Mouse (Mus musculus) liver, embryonic 14.5 days (tissue): ENCODE measurements around the gene Memo1. TPM values are rescaled to one million over a fixed set of nuclear protein-coding genes. Genes with fewer than 3 reads are reported as not detected.
"Not testable (repeated sequence)": the region's sequence is repeated elsewhere in the genome, so short reads cannot be mapped to it uniquely, and the experiment has no call there.

Source experiments
- ATAC-seq: fragments of 200-750 bp; cut with Nextera tagmentation; 2 replicates; pipeline ENCODE4 v1.8.0; 2017; ENCODE audit warnings: moderate number of reproducible peaks, mild to moderate bottlenecking, moderate library complexity; ENCODE audit not compliant: insufficient read depth
- DNase-seq, 3 experiments: peaks; one replicate each; pipeline ENCODE4 v3.0.0-alpha.2; 2012 to 2013; ENCODE audit warnings: low read depth in 3 of 3, low spot score in 3 of 3
- H3K27ac ChIP-seq: fragments of 300-500 bp; sonication (generic); 2 replicates; pipeline ENCODE4 v1.5.1; 2014; ENCODE audit warnings: moderate library complexity, mild to moderate bottlenecking, control low read depth, inconsistent platforms
- H3K27me3 ChIP-seq: fragments of 300-500 bp; sonication (generic); 2 replicates; pipeline ENCODE4 v1.6.1; 2014; ENCODE audit warnings: mild to moderate bottlenecking, low read length, moderate library complexity; ENCODE audit not compliant: control insufficient read depth, insufficient read depth
- H3K36me3 ChIP-seq: fragments of 300-500 bp; sonication (generic); replicated peaks from 2 replicates; pipeline ENCODE4 v1.6.1; 2014; ENCODE audit warnings: low read depth; ENCODE audit not compliant: control insufficient read depth, insufficient read depth
- H3K4me1 ChIP-seq, 2 experiments: fragments of 200-500 bp in 1 of 2; fragments of 300-500 bp in 1 of 2; sonication (generic) in 1 of 2; replicated peaks; 2 replicates each; pipeline ENCODE4 v1.6.1; 2012 to 2014; ENCODE audit warnings: antibody characterized with exemption in 1 of 2, inconsistent platforms in 1 of 2, low read length in 1 of 2; ENCODE audit not compliant: control insufficient read depth in 2 of 2, insufficient read depth in 2 of 2
- H3K4me2 ChIP-seq: fragments of 300-500 bp; sonication (generic); 2 replicates; pipeline ENCODE4 v1.6.1; 2014; ENCODE audit warnings: low read depth, mild to moderate bottlenecking, control low read depth, moderate library complexity
- H3K4me3 ChIP-seq, 2 experiments: fragments of 200-500 bp in 1 of 2; fragments of 300-500 bp in 1 of 2; sonication (generic) in 1 of 2; 2 replicates each; pipeline ENCODE4 v1.5.1; 2012 to 2014; ENCODE audit warnings: low read depth in 2 of 2, low read length in 2 of 2, mild to moderate bottlenecking in 2 of 2, control low read depth in 1 of 2, inconsistent platforms in 1 of 2, moderate library complexity in 1 of 2; ENCODE audit not compliant: insufficient read depth in 1 of 2
- H3K9ac ChIP-seq: fragments of 300-500 bp; sonication (generic); replicated peaks from 2 replicates; pipeline ENCODE4 v1.6.1; 2014; ENCODE audit warnings: mild to moderate bottlenecking, control low read depth, moderate library complexity
- H3K9me3 ChIP-seq: fragments of 300-500 bp; sonication (generic); 2 replicates; pipeline ENCODE4 v1.6.1; 2016; ENCODE audit warnings: low read length, mixed read lengths; ENCODE audit not compliant: control insufficient read depth
- CTCF ChIP-seq: IDR thresholded peaks from 2 replicates; pipeline ENCODE4 v1.5.1; 2016; ENCODE audit warnings: antibody characterized with exemption, low read depth, control low read depth
- EP300 ChIP-seq: IDR thresholded peaks from 2 replicates; pipeline ENCODE4 v1.6.1; 2016; ENCODE audit warnings: antibody characterized with exemption, low read depth
- WGBS: fragments of 180-500 bp; shearing (Covaris S2); extraction: QIAGEN DNeasy Blood & Tissue Kit; methylation state at CpG from one replicate; pipeline ENCODE4 v1.1.7; 2014; ENCODE audit not compliant: insufficient replicate concordance; 5-methylcytosine and 5-hydroxymethylcytosine counted together
- polyA plus RNA-seq, 2 experiments: library from polyadenylated mRNA; depleted of rRNA in 1 of 2; stranded (reverse) in 1 of 2; unstranded in 1 of 2; fragments of >200 nt; fragmentation: Nextera tagmentation in 1 of 2; extraction: Ambion mirVana in 1 of 2; gene quantifications; 2 replicates each; pipeline versions ENCODE4 v1.2.1 to v1.2.3; 2012 to 2014

The Memo1 gene
- polyA plus RNA-seq, 2 experiments: 38.8 to 111 TPM

DNA sequence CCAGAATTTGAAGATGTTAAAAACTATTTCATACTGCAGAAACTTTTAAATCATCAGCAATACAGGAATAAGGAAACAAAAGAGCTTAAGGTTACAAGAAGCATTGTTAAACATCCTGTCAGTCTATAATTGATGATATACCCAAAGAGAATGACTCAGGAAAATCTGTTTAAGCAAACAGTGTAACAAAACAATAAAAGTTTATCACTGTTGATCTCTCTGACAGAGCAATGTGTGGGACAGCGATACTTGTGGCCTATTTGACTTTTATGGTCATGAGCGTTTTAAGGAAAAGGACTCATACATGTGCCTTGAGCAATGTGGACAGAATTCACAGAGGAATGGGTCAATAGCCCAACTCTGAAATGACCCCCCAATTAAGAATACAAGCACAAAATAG is 78.0 kb downstream of the Memo1 start:
- H3K27me3 ChIP-seq: no peaks in the 10 kb centered on the region
- 70% methylated on average over 2 of the region's 2 CpGs for WGBS
- no peaks in the 10 kb centered on the region; a peak in 1 of 4 replicates for H3K4me1 ChIP-seq
- no peak overlapping the region for H3K4me3 ChIP-seq
- no peaks in the 10 kb centered on the region for H3K9me3 ChIP-seq
- H3K36me3 ChIP-seq: peaks cover 15% of the 10 kb centered on the region
- H3K4me2 ChIP-seq: no peak overlapping the region
- no peak for DNase-seq
- ATAC-seq: no peak
- no peak for TF ChIP-seq CTCF
- TF ChIP-seq EP300: no peak
- no peak overlapping the region for H3K27ac ChIP-seq
- no peak overlapping the region for H3K9ac ChIP-seq

DNA sequence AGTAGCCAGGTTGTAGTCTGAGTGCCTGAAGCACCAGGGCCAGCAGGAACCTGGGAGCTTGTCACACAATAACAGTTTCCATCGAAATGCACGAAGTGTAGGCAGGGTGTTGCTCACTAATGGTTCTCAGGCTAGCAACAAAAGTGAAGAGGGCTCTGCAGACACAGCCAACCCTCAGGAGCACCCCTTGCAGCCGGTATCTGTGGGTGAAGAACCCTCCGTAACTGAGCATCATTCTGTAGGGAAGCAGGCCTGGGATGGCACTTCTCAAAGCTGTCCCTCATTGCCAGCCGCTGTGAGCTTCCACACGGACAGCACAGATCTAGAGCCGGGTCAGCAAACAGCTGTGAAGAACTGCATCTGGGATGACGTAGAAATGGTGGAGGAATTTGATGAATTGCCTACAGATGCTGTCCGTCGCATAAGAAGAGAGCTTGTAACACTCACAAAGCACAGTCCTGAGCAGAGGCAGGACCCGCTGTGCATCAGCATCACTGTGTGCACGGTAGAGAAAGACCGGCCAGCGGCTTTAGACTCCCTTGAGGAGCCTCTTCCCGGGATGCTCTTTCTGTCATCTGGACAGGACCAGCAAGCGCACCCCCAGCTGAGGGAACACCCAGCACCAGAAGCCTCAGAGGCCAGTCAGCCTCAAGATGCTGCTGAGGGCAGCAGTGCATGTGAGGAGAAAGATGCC is 82.3 kb downstream of the Memo1 start:
- H3K27ac ChIP-seq, H3K4me2 ChIP-seq, H3K9me3 ChIP-seq, H3K4me1 ChIP-seq, DNase-seq, ATAC-seq, H3K9ac ChIP-seq, H3K4me3 ChIP-seq, H3K27me3 ChIP-seq: not testable (repeated sequence)
- WGBS: 92% methylated on average over 16 of the region's 16 CpGs
- H3K36me3 ChIP-seq: peaks cover 14% of the 10 kb centered on the region

DNA sequence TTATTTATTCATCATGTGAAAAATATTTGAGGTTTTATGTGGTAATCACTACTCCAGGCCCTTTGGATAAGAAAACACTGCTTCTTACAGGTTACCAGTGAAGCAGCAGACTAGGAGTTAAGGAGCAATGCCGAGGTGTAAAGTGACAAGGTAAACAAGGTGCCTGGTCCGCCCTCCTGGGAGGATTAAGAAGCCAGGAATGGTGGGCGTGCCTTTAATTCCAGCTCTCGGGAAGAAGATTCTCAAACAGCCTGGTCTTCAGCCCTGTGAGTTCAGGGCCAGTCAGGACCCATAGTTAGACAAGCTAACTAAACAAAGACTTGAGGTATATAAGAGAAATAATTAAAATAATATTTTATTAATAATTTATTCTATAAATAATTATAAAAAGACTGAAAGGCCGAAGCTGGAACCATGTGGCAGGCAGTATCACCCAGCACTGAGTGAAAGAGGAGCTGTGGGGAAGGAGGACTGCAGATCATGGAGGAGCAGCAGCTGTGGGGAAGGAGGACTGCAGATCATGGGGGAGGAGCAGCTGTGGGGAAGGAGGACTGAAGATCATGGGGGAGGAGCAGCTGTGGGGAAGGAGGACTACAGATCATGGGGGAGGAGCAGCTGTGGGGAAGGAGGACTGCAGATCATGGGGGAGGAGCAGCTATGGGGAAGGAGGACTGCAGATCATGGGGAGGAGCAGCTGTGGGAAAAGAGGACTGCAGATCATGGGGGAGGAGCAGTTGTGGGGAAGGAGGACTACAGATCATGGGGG is 86.0 kb downstream of the Memo1 start:
- H3K9me3 ChIP-seq: no peaks in the 10 kb centered on the region
- H3K27ac ChIP-seq: no peak overlapping the region
- H3K36me3 ChIP-seq: peaks cover 13% of the 10 kb centered on the region
- DNase-seq: no peak
- H3K4me1 ChIP-seq: no peaks in the 10 kb centered on the region
- H3K9ac ChIP-seq: no peak overlapping the region
- H3K27me3 ChIP-seq: no peaks in the 10 kb centered on the region
- H3K4me2 ChIP-seq: no peak overlapping the region
- no peak overlapping the region for H3K4me3 ChIP-seq
- 76% methylated on average over 5 of the region's 5 CpGs for WGBS
- no peak for TF ChIP-seq EP300
- no peak for TF ChIP-seq CTCF
- ATAC-seq: no peak

DNA sequence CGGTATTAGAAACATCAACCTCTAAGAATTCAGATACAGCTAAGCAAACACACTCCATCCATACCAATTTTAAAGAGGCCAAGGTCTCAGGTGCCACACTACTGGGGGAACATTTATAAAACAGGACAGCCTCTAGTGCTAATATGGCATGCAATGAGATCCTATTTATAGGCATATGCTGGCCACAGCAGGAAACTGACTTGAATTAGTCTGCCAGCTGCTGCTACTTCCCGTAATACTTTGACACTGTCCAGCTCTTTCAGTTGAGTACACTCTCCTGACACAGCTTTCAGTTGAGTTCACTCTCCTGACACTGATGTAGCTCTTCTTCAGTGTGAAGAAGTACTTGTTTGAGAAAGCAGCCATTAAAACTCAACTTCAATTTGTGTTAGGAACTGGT is 99.4 kb downstream of the Memo1 start:
- TF ChIP-seq CTCF (no peak), EP300 (no peak)
- Histone ChIP-seq H3K9me3 (no peaks in the 10 kb centered on the region), H3K4me3 (no peak overlapping the region), H3K27ac (no peak overlapping the region), H3K27me3 (no peaks in the 10 kb centered on the region), H3K4me1 (no peaks in the 10 kb centered on the region), H3K36me3 (peaks cover 4% of the 10 kb centered on the region), H3K9ac (no peak overlapping the region), H3K4me2 (no peak overlapping the region)
- ATAC-seq (no peak), DNase-seq (no peak)
- whole genome bisulfite sequencing: 25% methylated on average over 2 of the region's 2 CpGs

DNA sequence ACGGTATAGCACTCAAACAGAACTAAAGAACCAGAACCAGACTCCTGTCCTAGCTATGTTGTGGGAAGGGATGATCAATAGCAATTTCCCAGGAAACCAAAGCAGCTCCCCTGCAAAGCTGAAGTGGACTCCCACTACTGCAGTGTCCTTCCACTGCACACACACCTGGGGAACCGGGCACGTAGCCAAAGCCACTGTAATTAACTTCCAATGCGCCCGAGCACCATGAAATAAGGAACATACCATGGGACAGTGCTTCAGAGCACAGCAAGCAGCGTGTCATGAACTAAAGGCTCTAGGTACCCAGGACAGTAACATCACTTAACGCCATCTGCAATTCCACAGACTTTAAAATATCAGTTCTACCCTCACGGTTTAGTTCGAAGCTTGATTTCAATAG is 100.6 kb downstream of the Memo1 start:
- Histone ChIP-seq H3K9me3 (no peaks in the 10 kb centered on the region), H3K36me3 (no peaks in the 10 kb centered on the region; the same call in 1 of the 2 replicates), H3K9ac (no peak overlapping the region), H3K4me3 (no peak overlapping the region), H3K27ac (no peak overlapping the region), H3K4me2 (no peak overlapping the region), H3K27me3 (no peaks in the 10 kb centered on the region), H3K4me1 (no peaks in the 10 kb centered on the region)
- WGBS: 88% methylated on average over 9 of the region's 9 CpGs
- TF ChIP-seq EP300 (no peak), CTCF (no peak)
- no peak for DNase-seq
- no peak for ATAC-seq
